Mouse (Mus musculus) cerebellum, adult 18-20 months (tissue): Measurements from ENCODE around the gene Cnbd2.

Experiments
- DNase-seq, 2 experiments: peaks; one replicate each; pipeline ENCODE4 v3.0.0; 2021

The Cnbd2 gene

DNA sequence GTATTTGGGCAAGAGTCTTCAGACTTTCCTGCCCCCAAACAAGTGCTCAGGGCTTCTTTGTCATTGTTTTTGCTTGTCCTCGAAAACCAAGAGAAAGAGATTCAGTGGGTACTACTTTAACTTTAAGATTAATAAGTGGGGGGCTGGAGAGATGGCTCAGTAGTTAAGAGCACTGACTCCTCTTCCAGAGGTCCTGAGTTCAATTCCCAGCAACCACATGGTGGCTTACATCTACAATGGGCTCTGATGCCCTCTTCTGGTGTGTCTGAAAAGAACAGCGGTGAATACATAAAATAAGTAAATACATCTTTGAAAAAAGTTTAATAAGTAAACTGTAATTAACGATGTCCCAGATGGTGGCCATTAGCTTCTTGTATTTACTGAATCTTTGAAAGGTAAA is 1.1 kb downstream of the Cnbd2 start:
- DNase-seq = peak in 1 of 2 experiments; percentile 16

DNA sequence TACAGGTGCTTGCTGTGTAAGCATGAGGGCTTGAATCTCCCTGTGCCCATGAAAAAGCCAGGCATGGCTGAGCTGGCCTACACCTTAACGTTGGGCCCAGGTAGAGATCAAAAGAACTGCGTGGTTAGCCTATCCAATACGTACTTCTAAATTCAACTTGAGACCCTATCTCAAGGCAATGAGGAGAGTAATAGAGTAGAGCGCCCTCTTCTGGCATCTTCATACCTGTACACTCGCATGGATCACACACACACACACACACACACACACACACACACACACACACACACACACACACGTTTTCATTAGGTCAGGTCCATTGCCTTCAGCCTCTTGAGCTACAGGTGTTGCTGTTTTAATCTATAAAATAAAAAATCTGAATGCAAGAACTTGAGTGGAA is 2.7 kb downstream of the Cnbd2 start:
- DNase-seq = no peak

DNA sequence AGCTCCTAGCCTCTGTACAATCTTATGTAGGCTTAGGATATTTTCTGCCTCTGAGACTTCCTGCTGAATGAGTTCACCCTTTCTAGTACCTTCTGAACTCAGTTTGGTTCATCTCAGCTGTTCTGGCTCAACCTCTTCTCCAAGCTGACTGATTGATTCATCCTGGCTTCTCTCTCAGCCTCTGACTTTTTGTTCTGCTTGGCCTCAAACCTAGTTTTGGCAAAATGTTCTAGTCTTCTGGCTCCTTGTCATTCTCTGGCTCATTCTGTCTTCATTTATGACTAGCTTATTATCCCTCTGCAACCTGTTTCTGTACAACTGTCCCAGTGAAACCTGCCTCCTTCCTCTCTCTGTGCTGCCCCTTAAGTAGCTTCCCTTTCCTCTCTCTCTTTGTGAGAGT is 6.4 kb downstream of the Cnbd2 start:
- no peak for DNase-seq

DNA sequence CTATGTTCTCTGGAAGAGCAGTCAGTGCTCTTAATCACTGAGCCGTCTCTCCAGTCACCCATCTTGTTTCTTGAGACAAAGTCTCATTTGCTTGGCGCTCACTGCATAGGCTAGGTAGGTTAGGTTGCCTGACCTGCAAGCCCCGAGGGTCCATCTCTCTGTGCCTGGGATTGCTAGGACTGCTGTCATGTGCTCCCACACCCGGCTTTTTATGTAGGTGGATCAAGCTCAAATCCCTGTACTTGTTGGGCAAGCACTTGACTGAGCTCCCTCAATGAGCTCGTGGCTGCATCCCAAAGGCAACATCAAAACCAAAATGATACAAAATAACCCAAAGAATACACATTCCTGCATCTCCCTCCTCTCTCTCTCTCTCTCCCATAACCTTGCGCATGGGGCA is 9.4 kb downstream of the Cnbd2 start:
- DNase-seq = no peak

DNA sequence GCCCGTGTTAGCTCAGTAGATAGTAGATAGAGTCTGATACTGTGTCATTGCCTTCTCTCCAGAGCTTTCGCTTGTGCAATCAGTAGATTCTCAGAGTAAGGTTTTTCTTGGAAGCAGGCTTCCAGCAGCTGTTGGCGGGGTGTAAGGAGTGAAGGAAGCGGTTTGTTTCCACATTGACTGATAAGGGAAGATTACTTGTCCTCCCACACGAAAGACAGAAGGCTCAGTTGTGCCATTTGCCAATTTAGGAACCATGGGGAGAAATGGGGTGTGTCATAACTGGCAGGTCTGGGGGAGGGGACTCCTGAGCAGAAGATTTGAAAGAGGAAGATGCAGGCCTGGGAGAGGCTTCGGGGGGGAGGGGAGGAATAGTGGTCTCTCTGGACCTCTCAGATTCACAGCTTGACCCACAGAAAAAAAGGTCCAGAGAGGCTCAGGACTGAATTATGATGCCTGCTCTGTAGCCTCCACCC is 12.1 kb downstream of the Cnbd2 start:
- DNase-seq = no peak

DNA sequence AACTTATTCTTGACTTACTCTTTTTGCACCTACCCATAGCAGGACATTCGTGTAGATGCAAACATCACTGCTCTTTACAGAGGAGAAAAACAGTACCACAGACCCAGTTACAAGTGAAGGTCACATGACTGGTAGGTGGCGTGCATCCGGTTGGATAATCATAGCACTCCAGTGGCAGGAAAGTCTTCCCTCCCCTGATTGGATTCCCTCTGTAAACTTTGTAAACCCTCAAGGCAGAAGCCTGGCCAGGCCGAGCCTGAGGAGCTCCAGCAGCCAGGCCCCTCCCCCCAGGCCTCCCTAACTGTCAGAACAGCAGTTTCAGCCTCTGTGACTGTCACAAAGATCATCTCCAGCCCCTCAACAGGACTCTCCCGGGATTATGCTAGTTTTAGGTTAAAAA is 12.6 kb downstream of the Cnbd2 start:
- DNase-seq = no peak

DNA sequence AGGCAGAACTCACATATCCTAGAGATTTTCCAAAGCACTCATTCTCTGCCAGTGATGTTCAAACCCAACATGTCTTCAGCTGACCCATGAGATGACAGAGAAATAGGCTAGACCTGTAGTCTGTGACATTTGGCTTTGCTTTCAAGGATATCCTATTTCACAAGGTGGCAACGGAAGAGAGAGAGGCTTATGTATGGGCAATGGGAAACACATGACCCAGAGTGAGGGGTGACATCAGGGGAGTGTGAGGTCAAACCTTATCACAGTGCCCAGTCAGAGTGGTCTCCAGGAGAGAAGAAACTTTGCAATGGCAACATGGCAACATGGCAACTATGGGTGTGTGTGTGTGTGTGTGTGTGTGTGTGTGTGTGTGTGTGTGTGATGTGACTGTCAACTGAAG is 18.6 kb downstream of the Cnbd2 start:
- no peak for DNase-seq

DNA sequence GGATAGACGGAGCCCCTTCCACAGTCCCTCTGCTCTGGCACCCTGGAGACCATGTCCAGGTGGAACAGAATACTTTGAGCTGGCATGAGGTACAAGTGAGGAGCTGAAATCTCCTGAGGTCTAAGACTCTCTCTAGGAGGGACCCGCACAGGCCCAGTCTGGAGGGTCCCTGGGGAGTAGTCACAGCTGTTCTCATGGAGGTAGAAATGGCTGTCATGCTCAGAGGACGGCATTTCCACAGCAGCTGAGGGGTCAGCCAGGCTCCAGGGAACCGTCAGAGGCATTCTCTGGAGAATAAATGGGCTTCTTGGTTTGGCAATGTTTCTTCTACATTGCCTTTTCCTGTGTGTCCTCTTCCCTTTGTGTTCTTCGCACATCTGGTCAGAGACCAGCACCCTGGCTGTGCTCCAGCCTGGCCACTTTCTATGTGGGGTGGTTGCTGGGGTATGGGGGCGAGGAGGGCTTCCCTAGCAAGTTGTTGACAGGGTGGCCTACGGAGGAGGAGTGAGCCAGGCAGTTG is 19.4 kb downstream of the Cnbd2 start:
- DNase-seq = no peak

DNA sequence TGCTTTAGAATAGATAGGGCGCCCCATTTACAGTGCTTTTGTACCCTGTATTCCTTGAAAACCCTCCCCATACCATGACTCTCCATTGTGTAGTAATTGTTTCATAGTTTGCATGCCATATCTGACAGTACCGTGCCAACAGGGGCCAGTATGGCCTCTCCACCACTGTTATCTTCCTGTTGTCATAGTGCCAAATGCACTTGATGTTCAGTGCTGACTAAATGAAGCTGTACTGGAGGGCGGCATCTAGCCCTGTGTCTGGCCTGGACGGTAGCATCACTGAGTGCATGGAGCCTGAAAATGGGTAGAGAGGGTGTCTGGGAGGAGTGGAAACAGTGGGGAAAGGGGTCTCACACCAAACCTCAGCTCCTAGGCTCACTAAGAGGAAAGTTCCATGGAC is 28.0 kb downstream of the Cnbd2 start:
- DNase-seq = no peak

DNA sequence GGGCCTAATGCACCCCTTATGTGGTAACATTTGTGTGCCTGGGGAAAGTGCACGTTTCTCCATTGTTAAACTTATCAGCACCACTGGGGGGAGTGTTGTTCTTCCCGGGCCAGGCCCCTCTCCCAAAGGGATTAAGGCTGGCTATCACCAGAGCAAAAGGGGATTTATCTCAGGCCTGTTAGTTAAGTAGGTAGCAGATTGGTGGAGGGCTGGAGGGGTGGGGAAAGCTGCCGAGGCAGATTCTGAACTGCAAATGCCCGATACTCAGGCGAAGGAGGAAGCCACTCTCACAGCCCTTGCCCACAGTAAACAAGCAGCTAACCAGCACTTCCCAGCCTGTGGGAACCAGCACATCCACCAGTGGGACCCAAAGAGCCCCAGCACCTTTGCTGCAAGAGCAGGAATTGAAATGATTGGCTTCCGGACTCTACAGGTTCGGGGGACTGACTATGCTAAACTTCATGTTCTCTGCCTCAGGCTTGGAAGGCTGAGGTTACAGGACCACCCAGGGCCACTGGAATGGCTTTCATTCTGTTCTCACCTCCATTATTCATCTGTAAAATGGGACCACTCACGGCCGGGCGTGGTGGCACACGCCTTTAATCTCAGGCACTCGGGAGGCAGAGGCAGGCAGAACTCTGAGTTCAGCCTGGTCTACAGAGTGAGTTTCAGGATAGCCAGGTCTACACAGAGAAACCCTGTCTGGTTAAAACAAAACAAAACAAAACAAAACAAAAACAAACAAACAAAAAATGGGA is 32.9 kb downstream of the Cnbd2 start:
- peak; percentile 33 to 40 for DNase-seq

DNA sequence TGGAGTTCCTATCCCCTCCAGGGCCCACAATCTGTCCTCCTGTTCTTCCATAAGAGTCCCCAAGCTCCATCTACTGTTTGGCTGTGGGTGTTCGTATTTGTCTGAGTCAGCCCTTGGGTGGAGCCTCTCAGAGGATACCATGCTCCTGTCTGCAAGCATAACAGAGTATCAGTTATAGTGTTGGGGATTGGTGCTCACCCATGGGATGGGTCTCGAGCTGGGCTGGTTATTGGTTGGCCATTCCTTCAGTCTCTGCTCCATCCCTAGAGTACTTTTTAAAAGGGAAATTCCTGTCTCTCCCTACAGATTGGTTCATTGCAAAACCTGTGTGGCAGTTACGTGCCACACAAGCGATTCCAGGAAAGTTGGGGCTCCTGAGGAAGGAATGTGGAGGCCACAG is 36.7 kb downstream of the Cnbd2 start:
- DNase-seq = no peak

DNA sequence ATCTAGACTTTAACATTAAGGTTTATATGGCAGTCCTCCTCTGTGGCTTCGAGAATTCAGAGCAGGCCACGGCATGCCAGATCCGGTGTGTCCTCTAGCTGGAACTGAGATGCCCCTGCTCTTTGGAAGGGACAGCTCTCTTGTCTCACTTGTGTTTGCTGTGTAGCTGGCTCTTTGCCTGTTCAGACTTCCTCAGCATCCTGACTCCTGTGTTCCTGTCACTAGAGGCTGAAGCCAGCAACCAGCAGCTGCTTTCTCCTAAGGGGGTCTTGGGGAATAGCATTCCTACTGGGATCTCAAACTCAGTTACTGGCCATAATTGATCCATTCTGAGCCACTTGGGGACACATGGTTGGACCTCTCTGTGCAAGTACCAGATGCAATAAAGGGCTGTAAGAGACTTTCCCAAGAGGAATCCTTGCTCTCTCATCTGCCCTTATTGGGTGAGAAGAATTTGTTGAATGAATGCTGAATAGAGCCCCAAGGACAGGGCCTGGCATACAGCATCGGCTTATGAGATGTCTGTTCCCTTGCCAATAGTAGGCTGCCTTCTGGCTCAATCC is 37.3 kb downstream of the Cnbd2 start:
- DNase-seq = no peak

DNA sequence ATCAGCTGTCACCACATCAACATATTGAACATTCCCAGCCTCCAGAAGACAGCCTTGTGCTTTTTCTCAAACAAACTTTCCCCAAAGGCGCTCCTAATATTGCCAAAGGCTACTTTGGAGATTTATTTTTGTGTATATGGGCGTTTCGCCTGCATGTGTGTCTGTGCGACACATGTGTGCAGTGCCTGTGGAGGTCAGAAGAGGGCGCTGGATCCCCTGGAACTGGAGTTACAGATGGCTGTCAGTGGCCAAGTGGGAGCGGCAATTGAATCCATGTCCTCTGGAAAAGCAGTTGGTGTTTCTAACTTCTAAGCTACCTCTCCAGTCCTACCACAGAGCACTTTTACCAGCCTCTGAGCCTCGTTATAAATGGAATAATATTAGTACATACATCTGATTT is 39.1 kb downstream of the Cnbd2 start:
- no peak for DNase-seq

DNA sequence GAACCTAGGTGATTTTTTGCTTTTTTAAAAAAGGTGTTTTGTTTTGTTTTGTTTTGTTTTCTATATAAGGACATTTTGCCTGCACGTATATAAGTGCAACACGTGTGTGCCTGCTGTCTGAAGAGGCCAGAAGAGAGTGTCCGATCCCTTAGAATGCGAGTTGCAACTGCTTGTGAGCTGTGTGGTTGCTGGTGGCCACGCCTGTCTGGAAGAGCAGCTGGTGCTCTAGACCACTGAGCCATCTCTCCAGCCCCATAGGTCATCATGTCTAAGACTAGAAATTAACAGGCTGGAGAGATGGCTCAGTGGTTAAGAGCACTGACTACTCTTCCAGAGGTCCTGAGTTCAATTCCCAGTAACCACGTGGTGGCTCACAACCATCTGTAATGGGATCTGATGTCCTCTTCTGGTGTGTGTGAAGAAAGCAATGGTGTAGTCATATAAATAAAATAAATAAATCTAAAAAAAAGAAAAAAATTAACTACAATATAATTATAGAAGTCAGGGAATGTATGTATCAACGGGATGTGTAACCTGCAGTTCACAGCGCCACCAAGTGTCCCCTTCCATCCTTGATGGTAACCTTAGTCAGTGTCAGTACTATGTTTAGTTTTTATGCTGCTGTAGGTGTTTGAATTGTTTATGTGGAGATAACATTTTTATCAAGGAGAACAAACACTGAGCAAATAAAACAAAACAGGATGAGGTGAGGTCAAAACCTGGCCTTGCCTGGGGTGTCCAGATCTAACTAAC is 40.5 kb downstream of the Cnbd2 start:
- DNase-seq = no peak

DNA sequence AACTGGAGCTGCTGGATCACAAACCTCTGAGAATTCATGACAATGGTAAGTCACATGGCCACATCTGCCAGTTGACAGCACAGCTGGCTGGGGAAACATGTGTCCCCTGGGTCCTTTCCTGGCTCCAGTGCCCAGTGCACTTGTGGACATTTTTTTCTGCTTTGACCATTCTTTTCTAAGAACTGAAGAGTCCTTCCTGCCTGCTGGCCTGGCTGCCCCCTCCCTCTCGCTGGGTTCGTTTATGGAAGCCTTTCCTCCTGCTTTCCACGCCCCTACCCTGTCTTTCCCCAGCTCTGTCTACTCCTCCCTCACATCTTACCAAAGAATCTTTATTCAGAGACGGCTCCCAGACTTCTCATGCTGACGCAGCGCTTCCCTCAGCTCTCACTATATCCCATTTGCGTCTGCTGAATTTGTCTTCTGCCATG is 41.2 kb downstream of the Cnbd2 start:
- DNase-seq = no peak

DNA sequence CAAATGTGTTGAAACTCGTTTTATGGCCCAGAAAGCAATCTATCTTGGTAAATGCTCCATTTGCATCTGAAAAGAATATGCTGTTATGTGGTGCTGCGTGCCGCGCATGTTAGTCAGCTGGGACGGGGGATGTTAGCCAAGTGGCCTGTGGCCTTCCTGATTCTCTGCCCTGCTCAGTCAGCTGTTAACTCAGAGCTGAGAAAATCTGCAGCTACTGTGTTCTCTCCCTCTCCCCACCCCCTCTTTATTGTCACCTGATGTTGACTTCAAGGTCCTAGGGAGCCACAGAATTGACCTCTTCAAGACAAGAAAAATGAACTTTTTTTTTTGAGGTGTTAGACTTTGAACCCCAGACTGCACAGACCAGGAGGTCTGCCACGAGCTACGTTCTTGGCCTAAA is 43.9 kb downstream of the Cnbd2 start:
- DNase-seq = peak; percentile 25 to 35

DNA sequence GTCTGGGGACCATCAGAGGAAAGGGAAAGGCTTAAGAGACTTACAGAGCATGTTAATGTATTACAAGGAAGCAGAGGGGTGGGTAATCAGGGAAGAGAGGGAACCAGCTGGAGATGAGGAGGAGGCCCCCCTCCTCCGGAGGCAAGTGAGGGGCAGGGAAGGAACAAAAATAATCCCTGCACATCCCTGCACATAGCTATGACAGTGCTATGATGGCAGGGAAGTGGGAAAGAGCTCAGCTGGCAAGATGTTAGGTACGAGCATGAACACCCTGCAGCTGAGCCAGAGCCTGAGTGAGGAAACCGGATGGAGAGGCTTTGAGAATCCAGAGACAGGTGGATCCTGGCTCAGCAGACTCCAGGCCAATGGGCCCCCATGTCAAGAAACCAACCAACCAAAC is 56.4 kb downstream of the Cnbd2 start:
- DNase-seq = no peak

DNA sequence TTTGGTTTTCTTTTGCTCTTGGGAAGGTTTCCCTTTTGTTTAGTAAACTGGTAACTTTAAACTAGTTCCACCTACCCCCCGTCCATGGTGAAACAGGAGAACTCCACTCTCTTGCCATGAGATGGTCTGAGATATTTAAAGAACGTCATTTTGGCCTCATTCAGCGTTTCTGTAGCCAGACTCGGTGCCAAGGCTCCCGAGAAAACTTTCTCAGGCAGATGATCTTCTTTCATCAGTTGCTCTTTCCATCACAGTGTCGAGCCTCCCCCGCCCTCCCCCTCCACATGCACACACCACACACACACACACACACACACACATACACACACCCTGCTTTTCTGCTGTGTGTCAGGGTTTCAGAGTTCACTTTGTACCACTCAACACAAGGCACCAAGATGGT is 58.8 kb downstream of the Cnbd2 start:
- DNase-seq = no peak

DNA sequence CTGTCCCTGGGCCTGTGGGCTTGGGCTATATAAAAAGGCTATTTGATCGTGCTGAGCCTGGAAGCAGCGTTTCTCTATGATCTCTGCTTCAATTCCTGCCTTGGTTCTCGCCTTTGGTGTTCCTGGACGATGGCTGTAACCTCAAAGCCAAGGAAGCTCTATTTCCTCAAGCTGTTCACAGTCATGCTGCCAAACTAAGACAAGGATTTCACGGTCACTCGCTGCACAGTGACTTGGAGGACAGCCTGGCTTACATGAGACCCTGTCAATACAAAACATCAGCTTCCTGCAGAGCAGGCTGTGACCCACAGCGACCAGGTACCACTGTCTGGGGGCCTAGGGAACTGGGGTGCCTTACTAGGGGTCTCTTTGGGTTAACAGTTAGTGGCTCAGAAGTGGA is 64.9 kb downstream of the Cnbd2 start:
- no peak for DNase-seq

DNA sequence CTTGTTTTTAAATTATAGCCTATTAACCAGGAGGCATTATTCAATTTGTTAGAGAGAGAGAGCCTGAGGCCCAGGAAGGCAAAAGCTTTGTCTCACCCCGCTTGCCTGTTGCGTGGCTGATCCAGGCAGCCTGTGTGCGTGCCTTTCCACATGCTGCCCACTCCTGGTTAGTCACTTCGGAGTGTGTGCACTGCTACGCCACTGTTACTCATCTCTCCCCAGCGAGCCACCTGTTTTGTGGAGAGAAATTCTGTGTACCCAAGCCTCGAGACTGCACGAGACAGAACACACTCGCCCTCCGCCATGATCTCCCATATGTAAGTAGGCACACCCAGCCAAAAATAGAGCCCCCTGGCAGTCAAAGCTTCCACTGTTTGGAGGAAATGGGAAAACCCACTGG is 67.8 kb downstream of the Cnbd2 start:
- no peak for DNase-seq

DNA sequence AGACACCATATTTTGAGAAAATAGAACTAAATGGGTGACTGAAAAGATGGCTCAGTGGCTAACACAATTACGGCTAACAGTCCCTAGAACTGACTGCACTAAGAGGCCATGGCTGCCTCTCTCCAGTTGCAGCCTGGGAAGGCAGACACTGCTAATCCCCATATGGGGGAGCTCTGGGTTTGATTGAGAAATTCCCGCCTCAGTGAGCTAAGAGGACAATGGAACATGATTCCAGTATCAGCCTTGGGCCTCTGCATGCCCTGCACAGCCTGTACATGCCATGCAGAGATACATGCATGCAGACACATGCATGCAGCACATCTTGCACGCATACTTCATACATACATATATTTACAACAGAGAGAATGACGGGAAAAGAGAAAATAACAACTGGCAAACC is 69.3 kb downstream of the Cnbd2 start:
- no peak for DNase-seq

DNA sequence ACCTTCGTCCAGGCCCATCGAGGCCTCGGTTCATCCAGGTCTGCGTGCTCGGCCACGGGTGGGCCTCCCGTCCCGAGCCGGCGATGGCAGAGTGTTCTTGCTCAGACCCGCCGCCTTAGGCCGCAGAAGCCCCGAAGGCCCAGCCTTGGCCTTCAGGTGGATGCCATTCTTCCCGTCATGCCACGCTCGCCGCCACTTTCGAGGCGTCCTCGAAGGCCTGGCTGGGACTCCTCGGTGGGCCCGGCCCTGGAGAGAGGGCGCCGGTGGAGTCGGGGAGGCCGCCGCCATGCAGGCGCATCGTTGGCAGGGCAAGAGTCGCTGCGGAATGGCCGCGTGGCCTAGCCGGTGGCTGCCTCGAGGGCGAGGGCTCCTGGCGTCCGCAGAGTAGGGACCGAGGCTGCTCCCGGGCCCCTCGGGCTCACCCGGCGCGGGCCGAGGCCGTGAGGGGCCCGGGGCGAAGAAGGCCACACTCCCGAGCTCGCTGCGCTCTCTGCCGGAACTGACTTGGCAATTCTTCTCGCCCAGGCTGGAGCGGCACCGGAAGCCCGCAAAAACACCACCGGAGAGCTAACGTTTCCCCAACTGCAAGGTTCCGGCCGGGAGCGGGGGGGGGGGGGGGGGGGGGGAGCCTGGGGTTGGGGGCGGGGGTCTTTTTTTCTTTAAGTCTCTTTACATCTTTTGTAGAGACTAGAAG is 80.5 kb downstream of the Cnbd2 start:
- DNase-seq = peak; percentile 76

DNA sequence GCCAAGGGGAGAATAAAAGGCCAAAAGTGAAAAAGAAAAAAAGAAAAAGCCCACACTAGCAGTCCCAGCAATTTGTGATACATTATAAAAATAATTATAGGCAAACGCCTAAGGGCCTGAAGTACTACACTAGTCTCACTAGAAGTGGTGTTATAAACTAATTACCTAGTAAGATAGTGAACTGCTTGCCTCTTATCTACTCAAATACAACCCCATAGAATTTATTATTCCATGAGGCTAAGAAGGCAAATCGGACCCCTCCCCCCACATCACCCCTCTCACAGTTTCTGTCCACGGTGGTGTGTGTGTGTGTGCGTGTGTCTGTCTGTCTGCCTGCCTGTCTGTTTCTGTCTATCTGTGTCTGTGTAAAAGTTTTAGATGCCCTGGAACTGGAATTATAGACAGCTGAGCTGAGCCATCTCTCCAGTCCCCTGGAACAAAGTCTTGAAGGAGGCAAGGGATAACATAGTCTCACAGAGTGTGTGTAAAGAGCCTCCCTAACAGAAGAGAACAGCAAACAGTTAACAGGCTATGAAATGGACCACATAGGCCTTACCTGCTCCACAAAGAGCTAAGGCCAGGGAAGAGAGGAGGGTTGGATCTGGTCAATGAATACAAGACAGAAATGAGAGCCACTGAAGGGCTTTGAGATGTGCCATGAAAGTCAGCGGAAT is 81.2 kb downstream of the Cnbd2 start:
- peak in 1 of 2 experiments; percentile 22 for DNase-seq
